Mouse (Mus musculus): ENCODE data around the gene Litaf.
"Not testable (repeated sequence)": the region's sequence is repeated elsewhere in the genome, so short reads cannot be mapped to it uniquely, and the experiment has no call there.

Litaf gene

DNA sequence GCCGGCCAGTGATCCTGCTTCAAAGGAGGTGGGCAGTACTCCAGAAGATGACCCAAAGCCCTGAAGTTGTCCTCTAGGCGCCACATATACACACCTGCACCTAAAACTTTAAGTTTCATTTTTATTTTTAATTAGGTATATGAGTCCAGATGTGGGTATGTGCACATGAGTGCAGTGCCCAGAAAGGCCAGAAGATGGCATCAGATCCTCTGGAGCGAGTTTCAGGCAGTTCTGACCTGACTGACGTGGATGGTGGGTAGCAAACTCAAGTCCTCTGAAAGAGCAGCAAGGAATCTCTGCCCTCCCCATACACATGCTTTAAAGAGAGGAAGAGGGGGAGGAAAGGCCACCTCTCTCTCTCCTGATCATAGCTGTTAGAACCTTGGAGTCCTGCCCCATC lies 76.1 kb downstream of the Litaf start:
- DNase-seq, result no peak

DNA sequence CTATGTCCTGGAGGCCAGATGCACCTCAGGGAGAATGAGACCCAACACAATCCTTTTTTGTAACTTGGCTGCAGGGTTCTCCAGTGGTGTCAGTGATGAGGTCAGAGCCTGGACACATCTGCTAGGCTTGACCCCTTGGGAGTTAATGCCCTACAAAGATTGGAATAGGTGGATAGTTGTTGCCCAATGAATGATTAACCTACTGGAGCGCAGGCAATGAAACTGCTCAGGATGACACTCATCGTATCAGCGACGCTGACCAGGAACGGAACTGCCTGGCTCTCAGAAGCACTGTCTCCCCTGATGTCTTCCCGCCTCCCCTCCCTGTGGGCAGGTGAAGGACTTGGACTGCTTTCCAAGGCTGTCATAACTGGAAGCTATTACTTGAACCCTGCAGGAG lies 76.6 kb downstream of the Litaf start:
- no peak for DNase-seq

DNA sequence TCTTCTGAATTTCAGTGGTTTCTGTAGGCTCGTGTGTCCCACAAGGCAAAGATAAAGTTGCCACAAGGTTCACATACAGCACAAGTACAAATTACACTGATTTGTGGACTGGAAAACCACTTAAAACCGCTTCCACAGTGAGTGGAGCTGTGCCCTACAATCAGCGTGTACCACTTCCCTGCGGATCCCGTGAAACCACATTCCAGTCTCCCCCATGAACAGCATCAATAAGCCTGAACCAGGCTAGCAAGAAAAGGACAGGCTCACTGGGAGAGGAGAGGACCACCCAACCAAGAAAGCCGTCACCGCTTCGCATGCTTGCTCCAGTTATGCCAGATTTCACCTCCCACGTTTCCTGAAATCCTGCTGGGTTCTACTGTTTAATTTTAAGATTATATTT lies 77.7 kb downstream of the Litaf start:
- DNase-seq, result no peak

DNA sequence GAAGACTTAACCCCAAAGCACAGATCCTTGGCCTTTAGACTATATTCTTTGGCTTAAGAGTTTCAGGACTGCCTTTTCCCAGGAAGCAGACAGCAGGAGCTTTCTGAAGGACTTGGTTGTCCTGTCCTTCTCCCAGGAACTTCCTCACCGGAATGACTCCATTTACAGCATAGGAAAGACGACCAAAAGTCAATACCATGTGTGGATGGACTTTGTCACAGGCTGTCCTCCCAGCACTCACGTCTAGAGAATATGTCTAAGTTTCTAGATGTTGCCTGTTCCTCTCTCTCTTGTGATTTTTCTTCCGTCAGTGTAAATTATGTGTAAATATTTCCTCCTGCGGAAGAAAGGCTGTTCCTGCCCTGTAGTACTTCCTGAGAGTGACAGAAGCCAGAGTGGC lies 81.4 kb downstream of the Litaf start:
- no peak for DNase-seq

DNA sequence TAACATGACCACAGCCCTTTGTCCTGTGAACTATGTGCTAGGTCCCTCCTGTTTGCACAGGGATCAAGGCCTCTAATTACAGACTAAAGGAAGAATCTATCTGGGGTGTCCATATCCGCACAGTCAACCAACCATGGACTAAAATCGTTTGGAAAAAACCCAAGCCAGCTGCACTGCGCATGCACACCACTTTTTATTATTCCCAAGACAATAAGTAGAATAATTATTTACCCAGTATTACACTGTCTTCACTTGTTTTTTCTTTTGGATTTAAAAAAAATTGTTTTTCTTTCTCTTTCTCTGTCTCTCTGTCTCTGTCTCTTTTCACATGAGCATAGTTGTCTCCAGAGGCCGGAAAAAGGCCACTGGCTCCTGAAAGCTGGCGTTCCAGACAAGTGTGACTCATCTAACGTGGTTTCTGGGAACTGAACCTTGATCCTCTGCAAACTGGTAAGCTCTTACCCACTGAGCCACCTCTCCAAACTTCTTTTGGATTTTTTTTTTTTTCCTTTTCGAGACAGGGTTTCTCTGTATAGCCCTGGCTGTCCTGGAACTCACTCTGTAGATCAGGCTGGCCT lies 84.4 kb downstream of the Litaf start:
- no peak for DNase-seq

DNA sequence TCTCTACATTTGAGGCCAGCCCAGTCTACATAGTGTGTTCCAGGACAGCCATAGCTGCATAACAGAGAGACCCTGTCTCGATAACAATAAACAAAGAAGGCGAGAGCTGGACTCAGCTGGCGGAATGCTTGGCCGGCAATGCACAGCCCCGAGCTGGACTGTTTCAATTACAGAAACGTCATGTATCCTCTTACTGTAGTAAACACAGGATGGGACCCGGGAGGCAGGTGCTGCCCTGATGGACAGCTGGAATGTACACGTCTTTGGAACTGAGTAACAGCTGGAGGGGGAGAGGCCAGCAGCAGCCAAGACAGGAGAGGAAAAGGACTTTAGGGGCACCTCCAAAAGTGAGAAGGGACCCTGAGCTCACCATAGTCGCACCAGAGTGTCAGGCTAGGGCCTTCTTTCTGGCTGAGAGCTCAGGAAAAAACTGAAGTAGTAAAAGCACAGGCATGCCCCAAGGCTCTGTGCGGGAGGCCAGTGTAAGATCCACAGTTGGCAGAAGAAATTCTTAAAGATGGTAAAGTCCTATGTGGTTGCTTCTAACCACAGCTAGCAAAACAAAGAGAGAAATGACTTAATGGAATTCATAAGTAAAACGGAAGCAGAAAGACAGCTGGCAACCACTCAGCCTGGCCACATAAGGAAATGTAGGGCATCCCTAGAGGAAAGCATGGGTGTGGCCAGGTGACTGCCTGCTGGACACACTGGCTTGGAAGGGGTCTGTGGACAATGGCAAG lies 86.7 kb downstream of the Litaf start:
- no peak for DNase-seq

DNA sequence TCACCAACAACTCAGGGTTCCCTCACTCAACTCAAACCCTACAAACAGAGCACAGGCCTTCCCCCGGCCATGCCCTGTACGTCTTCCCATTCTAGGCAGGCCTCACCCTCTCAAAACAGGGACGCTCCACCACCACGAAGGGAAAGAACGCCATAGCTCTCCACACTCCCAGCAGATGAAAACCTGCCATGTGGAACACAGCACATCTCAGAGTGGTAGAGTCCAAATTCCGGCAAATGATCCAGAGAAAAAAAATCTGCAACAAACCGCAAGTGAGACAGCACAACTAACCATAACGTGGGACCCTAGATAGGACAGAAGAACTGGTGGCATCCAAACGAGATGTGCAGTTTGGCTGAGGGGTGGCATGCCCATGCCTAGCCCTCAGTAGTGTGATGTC lies 88.1 kb downstream of the Litaf start:
- DNase-seq, result no peak

DNA sequence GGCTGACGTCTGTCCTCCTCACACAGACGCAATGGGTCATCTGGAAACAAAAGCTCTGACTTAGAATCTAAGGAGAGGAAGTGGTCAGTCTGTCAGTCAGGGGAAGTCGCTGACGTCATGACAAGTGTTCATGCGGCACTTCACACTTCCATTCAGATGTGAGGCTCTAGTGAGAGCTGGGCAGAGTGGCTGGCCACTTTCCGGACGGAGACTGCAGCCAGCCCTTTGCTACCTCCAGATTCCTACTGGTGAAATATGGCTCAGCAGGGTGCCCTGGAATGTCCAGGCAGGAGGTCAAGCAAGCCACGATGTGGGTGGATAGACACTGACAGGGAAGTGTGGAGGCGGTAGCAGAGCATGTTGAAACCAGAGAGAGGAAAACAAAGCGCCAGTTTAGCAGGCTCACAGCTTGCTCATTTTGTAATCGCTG lies 89.7 kb downstream of the Litaf start:
- no peak for DNase-seq

DNA sequence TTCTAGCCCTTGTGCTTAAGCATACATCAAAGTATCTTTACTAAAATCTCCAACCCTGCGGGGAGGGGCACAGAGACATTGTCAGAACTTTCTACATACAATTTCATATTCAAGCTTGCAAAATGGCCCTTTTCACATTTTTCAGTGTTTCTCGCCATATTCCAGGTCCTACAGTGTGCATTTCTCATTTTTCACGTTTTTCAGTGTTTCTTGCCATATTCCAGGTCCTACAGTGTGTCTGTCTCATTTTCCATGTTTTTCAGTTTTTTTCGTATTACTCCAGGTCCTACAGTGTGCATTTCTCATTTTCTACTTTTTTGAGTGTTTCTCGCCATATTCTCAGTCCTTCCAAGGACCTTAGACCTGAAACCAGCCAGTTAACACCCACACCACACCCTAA lies 91.0 kb downstream of the Litaf start:
- DNase-seq, result peak; percentile 36 to 48

DNA sequence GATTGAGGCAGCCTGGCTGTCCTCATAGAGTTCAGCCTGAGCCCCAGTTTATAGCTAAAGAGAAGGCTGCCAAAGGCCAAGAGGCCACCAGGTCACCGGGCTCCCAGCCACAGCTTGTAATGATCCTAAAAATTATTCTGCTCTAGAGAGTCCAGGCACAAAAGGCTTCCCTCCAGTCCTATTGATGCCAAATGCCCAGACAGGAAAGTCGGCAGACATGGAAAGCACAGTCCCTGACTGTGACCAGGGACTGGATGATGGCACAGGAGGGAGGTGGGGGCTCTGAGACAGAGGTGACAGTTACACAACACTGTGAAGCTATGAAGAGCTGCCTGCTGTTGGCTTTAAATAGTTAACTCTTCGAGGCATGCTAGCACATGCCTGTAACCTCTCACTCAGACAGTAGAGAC lies 91.9 kb downstream of the Litaf start:
- peak in 1 of 2 experiments; percentile 25 for DNase-seq

DNA sequence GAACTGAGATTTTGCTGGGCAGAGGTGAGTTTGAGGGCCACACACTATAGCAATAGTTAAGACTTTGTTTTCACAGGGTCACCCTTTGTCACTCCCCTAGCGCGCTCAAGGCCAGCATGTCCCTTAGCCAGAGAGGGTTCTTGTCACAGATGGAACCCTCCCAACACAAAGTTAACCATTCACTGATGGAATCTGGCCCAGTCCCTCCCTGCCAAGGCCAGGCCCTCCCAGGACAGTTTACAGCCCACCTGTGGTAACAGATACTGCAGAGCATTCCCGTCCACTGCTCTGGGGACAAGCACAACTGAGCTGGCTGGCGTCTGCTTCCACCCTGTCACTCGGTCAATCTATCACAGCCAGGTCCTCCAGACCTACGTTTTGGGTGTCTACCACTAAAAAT lies 93.7 kb downstream of the Litaf start:
- no peak for DNase-seq

DNA sequence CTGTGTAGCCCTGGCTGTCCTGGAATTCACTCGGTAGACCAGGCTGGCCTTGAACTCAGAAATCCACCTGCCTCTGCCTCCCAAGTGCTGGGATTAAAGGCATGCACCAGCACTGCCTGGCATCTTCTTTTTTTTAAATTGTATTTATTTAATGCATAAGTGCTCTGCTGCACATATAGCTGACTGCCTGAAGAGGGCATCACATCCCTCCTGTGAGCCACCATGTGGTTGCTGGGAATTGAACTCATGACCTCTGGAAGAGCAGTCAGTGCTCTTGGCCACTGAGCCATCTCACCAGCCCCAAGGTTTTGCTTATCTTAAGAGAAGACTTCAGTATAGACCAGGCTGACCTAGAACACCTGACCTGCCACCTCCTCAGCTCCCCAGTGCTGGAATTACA lies 96.0 kb downstream of the Litaf start:
- not testable (repeated sequence) for DNase-seq

DNA sequence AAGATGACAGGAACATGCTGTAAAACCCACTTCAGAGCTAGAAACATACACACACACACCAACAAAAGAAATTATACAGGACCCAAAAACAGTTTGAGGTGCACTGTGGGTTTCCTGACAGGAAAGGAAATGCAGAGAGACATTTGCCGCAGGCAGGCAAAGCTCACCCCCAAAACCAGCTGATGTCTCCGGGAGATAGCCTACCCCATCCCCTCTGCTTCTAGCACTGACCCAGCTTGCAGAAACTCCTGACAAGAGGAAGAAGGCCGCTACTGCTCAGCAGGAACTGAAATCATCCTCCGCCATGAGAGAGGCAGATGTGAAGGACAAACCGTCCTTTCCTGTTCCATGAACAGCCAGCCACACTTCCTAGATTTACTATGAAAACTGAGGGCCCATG lies 96.6 kb downstream of the Litaf start:
- no peak for DNase-seq

DNA sequence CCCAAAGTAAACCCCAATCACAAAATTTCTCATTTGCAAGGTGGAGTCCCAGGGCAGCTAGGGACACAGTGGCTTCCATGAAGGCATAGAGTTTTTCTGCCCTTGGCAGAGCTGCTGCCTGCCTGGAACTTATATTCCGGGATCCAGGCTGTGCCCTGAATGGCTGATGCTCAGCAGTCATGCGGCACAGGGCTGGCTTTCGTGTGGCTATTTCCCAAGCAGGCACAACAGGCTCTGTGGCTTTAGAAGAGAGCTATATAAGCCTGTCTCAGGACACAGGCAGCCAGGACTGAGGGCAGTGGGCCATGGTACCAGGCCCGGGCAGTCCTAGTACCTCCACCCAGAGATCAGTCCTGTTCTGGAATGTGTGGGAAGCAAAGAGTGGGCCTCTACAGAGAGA lies 97.7 kb downstream of the Litaf start:
- DNase-seq, result peak in 1 of 2 experiments; percentile 11

DNA sequence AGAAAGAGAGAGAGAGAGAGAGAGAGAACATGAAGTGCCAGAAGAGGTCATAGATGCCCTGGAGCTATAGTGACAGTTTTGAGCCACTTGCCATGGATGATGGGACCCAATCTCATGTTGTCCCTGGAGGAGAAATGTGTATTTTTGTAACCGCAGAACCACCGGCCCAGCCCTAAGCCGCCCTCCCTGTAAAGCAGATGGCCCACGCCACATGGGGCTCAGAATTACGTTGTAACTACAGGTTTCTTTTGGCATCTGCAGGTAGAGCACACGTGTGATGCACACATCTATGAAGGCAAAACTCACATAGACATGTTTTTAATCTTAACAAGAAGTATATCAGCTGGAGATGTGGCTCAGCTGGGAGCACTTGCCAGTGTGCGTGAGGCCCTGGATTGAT lies 98.2 kb downstream of the Litaf start:
- peak; percentile 21 to 43 for DNase-seq

DNA sequence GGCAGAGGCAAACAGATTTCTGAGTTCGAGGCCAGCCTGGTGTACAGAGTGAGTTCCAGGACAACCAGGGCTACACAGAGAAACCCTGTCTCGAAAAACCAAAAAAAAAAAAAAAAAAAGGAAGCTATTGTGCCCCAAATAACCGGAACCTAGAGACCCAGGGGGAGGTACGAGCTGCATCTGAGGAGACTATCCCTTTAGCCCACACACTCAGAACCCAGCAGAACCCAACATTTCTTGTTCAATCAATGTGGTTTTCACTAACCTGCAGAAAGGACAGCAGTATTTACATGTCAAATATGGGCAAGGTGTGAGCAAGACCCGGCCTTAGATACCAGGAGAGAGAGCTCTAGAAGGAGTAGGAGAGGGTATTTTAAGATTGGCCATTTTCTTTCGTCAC lies 98.9 kb downstream of the Litaf start:
- DNase-seq, result no peak

DNA sequence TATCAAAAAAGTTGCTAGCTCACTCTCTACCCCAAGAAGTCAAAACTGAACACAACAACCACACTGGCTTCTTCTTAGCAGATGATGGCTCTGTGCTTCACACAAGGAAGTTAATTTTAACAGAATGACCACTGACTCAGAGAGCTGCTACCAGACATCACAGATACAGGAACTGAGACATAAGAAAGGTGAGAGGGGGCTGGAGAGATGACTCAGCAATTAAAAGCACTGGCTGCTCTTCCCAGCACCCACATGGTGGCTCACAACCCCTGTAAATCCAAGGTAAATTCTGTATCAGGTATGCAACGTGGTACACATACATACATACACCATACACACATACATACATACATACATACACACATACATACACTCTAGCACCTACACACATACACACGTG lies 100.9 kb downstream of the Litaf start:
- DNase-seq, result no peak

DNA sequence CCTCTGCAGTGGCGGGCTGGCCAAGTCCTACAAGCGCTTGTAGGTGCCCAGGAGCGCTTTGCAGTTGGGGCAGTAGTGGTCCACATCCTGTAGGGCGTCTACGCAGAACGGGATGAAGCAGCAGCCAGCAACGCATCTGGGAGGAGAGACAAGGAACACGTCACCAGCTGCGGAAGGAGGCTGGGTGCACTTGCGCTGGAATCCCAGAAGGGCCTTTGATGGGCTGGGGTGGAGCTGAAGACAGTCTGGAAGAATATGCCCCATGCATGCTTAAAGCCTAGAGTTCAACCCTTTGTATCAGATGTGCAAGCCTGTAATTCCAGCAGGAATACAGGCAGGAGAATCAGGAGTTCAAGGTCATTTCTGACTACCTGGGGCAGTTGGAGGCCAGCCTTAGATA lies 105.0 kb downstream of the Litaf start:
- DNase-seq, result no peak

DNA sequence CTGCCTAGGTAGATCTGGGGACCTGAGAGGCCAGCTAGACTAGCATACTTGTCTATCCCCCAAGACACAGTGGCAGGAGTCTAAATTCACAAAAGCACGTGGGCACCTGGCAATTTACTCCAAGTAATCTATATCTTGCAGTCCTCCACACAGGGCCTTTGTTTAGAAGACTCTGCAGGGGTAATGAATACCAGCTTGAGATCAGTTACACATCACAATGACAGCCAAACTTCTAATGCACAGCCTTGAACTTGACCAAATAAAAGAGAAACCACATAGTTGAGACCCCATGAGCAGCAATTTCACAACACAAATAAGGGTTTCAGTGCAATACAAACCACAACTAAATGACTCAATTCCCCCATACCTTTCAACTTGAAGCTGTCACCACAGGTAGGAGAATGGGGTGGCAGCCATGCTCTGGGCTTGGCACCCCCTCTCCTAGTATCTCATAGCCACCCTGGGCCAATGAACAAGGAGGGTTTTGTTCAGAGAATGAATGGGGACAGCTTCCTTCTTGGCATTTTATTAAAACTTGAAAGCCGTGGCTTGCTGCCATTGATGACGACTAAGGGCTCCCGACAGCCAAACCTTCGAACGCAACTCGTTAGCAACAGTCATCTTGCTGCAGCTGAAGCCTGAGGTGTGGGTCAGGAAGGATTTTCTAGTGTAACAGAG lies 107.1 kb downstream of the Litaf start:
- peak in 1 of 2 experiments; percentile 17 for DNase-seq

DNA sequence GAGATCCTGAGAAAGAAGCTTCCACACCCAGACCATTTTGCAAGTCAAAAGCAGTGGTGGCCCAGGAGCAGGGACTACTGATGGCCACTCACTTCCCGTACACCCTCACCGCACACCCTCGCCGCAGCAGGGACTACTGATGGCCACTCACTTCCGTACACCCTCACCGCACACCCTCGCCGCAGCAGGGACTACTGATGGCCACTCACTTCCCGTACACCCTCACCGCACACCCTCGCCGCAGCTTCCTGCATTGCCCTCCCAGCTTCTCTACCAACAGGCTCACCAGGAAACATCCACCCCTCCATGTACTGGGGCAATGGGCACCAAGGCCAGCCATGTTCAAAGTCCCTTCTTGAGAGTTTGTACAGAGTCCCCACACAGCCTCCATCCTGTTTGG lies 107.7 kb downstream of the Litaf start:
- DNase-seq, result not testable (repeated sequence)

DNA sequence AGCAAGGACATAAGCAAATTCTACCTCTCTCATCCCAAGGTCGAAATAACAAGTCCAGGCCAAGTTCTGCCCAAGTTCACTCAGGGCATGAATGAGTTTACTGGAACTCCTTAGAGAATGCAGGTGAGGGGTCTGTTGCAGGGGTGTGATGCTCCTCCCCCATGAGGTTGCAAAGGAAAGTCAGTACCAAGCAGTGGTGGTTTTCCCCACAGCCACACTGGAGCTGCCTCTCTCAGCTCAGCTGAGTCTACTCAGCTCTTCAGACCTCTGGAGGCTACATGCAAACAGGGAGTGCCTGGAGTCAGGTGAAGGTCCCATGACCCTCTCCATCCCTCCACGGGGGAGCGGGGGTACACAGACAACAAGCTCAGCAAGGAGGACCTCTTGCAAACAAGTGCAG lies 108.2 kb downstream of the Litaf start:
- no peak for DNase-seq

DNA sequence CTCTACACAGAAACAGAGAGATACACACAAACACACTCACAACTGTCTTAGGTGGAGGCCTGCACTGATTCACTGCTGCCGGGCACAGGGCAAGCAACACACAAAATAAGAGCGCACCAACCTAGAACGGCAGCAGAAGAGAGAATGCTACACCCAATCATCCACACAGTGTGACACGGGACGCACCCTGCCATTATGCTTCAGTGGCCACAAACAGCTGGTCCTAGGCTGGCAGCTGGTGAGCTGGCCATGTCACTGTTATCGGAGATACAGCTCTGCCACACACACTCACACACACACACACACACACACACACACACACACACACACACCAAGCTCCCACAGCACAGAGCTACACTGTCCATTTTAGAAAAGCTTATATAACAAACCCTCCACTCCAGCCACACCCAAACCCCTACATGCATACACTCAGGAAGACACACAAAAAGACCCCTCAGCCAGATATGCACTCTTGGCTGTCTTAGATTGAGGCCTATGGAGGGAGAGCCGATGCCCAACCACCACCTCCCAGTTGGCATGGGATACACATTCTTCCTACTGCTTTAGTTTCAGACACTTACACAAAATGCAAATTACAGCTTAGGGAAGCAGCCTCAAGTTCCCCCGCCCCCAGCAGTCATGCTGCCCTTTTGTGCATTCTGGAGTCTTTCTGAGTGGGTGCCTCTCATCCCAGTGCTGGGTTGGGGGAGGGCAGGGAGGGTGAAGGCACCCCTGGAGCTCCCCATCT lies 108.8 kb downstream of the Litaf start:
- DNase-seq, result no peak

DNA sequence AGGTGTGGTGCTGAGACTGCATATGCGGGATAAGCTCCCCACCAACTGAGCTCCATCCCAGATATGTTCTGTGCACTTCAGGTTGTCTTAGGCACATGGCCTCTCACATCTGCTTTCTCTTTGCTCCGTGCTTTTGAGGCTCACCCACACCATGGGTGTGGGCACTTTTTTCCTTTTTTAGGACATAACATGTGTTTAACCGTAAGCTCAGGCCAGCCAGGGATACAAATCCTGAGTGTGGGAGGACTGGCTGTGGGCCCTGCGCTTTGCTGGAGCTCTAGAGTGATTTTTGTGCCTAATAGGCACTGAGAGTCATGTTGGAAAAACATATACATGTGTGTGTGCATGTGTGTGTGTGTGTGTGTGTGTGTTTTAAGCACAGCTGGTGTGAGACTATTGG lies 110.9 kb downstream of the Litaf start:
- no peak for DNase-seq

DNA sequence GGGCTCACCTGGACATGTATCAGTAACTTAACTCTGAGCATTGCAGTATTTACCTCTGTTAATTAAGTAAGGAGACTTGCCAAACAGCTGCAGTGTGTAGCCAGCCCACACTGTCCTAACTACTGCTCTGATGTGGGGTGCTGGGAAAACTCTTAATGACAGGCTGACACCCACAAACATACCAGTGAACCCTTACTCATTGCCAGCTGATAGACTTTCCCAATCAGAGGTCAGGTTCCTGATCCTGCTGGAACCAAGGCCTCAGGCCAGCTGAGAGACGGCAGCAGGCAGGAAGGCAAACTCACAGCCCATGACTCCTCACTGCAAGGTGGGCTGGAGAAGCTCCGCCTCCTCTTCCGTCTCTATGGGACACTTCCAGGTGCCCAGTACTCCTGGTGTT lies 113.1 kb downstream of the Litaf start:
- DNase-seq, result no peak

Measured in cerebellum, postnatal 25 days (tissue).